Comparison of ENCODE assay signal across 9 mouse cellular contexts in genomic region chr4:129144401-129145367, GRCm38 (mm10). TPM values are rescaled to one million over a fixed set of nuclear protein-coding genes. Genes with fewer than 3 reads are reported as not detected.
A peak's percentile ranks its signal among the peaks of the same experiment; 100 is the strongest.
DNase-seq lines count a peak whose midpoint lies in the region; ATAC-seq lines count a peak whose summit lies in the region.
"Had no signal": no experiment of that assay in that cellular context is flagged by ENCODE, and none has a peak within 500 bp of the region (broad histone marks: within the 10 kb centered on the region; RNA-seq: fewer than 3 reads in every experiment).

No protein-coding gene starts in this region.

- H3K27ac ChIP-seq in heart, embryonic 10.5 days, result peak overlapping the region; percentile 12; the same call in 1 of the 2 replicates
- peak overlapping the region; percentile 80 for H3K27ac ChIP-seq in embryonic facial prominence, embryonic 14.5 days (replicated peaks; ENCODE audit: low read depth, low read length)
- no peak overlapping the region; the same call in 1 of the 2 replicates for H3K27ac ChIP-seq in kidney, embryonic 15.5 days
- H3K27ac ChIP-seq: macrophage had no signal

- ATAC-seq in embryonic facial prominence, embryonic 14.5 days (ENCODE audit: low read depth), result peak; percentile 81
- no peak for ATAC-seq in kidney, embryonic 15.5 days (replicated peaks; ENCODE audit: low FRiP score)
- ATAC-seq in CD4-positive, CD25-positive, alpha-beta regulatory T cell, adult 4 months, result no peak

- peaks cover 47% of the 10 kb centered on the region for H3K4me1 ChIP-seq in heart, embryonic 10.5 days
- H3K4me1 ChIP-seq in embryonic facial prominence, embryonic 14.5 days (ENCODE audit: control insufficient read depth, insufficient read depth, low read length), result peaks cover 25% of the 10 kb centered on the region
- peaks cover 37% of the 10 kb centered on the region for H3K4me1 ChIP-seq in kidney, embryonic 15.5 days

- peaks cover 33% of the 10 kb centered on the region for H3K36me3 ChIP-seq in heart, embryonic 10.5 days
- H3K36me3 ChIP-seq in embryonic facial prominence, embryonic 14.5 days (ENCODE audit: control insufficient read depth, insufficient read depth, low read length), result peaks cover 20% of the 10 kb centered on the region
- peaks cover 12% of the 10 kb centered on the region for H3K36me3 ChIP-seq in kidney, embryonic 15.5 days

- peak; percentile 74 for DNase-seq in heart, embryonic 10.5 days (ENCODE audit: low spot score)
- no peak for DNase-seq in heart, adult 9 months (ENCODE audit: low spot score in 2 of 2)
- peak; percentile 90 for DNase-seq in embryonic facial prominence, embryonic 14.5 days (ENCODE audit: low spot score)
- DNase-seq in left cerebral cortex, adult 18-20 months (ENCODE audit: low spot score in 2 of 2), result peak; percentile 87 to 92
- DNase-seq in right cerebral cortex, postnatal 10 days (ENCODE audit: low spot score in 2 of 2), result peak; percentile 91 to 95
- no peak for DNase-seq in adrenal gland, adult (ENCODE audit: inconsistent age in 2 of 2, low spot score in 1 of 2)

- H3K27me3 ChIP-seq in heart, embryonic 10.5 days (ENCODE audit: insufficient read depth, poor library complexity, severe bottlenecking), result peaks cover 9% of the 10 kb centered on the region
- no peaks in the 10 kb centered on the region for H3K27me3 ChIP-seq in embryonic facial prominence, embryonic 14.5 days (replicated peaks; ENCODE audit: control insufficient read depth, insufficient read depth, low read length)
- H3K27me3 ChIP-seq in kidney, embryonic 15.5 days, result no peaks in the 10 kb centered on the region

- WGBS in heart, embryonic 10.5 days, result 62% methylated on average over 16 of the region's 16 CpGs
- 43% methylated on average over 16 of the region's 16 CpGs for WGBS in embryonic facial prominence, embryonic 14.5 days
- 52% methylated on average over 16 of the region's 16 CpGs for WGBS in kidney, embryonic 15.5 days

- no peak overlapping the region; the same call in 1 of the 2 replicates for H3K9ac ChIP-seq in embryonic facial prominence, embryonic 14.5 days (ENCODE audit: low read depth, low read length)
- no peak overlapping the region for H3K9ac ChIP-seq in kidney, embryonic 15.5 days

- H3K9me3 ChIP-seq in heart, embryonic 10.5 days, result no peaks in the 10 kb centered on the region
- no peaks in the 10 kb centered on the region for H3K9me3 ChIP-seq in embryonic facial prominence, embryonic 14.5 days (ENCODE audit: control insufficient read depth, low read length)
- no peaks in the 10 kb centered on the region for H3K9me3 ChIP-seq in kidney, embryonic 15.5 days (replicated peaks)

- H3K4me2 ChIP-seq in embryonic facial prominence, embryonic 14.5 days (ENCODE audit: low read depth, low read length), result 0 out of 2 replicates have a peak overlapping the region, but pooled peaks have one; percentile 11
- H3K4me2 ChIP-seq in kidney, embryonic 15.5 days, result no peak overlapping the region

- no peak overlapping the region for H3K4me3 ChIP-seq in heart, embryonic 10.5 days
- no peak overlapping the region for H3K4me3 ChIP-seq in embryonic facial prominence, embryonic 14.5 days (ENCODE audit: low read depth, low read length)
- no peak overlapping the region for H3K4me3 ChIP-seq in kidney, embryonic 15.5 days (replicated peaks)

RNA-seq across cellular contexts. Expression of gene Fndc5, which starts 7.9 kb away (rescaled TPM):
- 3.3 and 3.9 TPM in 2 replicates for polyA plus RNA-seq in heart, embryonic 10.5 days (2016; fragmentation: Nextera tagmentation; extraction: Ambion mirVana)
- polyA plus RNA-seq in embryonic facial prominence, embryonic 14.5 days (2014; fragmentation: Nextera tagmentation; extraction: Ambion mirVana), result 28.4 and 29.1 TPM in 2 replicates
- total RNA-seq in left cerebral cortex, adult 18-20 months (2021), result 10 to 100 TPM; 55.0 to 63.3 TPM
- polyA plus RNA-seq in kidney, embryonic 15.5 days (2015; fragmentation: Nextera tagmentation; extraction: Ambion mirVana), result 5.1 and 5.5 TPM in 2 replicates
- under 1 TPM; 0.27 to 0.28 TPM for polyA plus RNA-seq in CD4-positive, CD25-positive, alpha-beta regulatory T cell, adult 4 months (2017; shearing (Covaris generic))
- polyA plus RNA-seq: macrophage had no signal

RNA-seq across cellular contexts. Expression of gene Hpca, which starts 22.8 kb away (rescaled TPM):
- polyA plus RNA-seq in heart, embryonic 10.5 days (2016; fragmentation: Nextera tagmentation; extraction: Ambion mirVana), result 1.4 TPM in 1 of 2 replicates, not detected in the other
- polyA plus RNA-seq in embryonic facial prominence, embryonic 14.5 days (2014; fragmentation: Nextera tagmentation; extraction: Ambion mirVana), result 3.6 and 4.9 TPM in 2 replicates
- total RNA-seq in left cerebral cortex, adult 18-20 months (2021), result 100 to 1,000 TPM; 684 to 738 TPM
- 2.0 and 2.8 TPM in 2 replicates for polyA plus RNA-seq in kidney, embryonic 15.5 days (2015; fragmentation: Nextera tagmentation; extraction: Ambion mirVana)
- polyA plus RNA-seq in CD4-positive, CD25-positive, alpha-beta regulatory T cell, adult 4 months (2017; shearing (Covaris generic)), result not detected
- polyA plus RNA-seq: macrophage had no signal

RNA-seq across cellular contexts. Expression of gene Tmem54, which starts 39.3 kb away (rescaled TPM):
- 1.1 and 5.6 TPM in 2 replicates for polyA plus RNA-seq in heart, embryonic 10.5 days (2016; fragmentation: Nextera tagmentation; extraction: Ambion mirVana)
- polyA plus RNA-seq in embryonic facial prominence, embryonic 14.5 days (2014; fragmentation: Nextera tagmentation; extraction: Ambion mirVana), result 6.9 and 8.4 TPM in 2 replicates
- total RNA-seq in left cerebral cortex, adult 18-20 months (2021), result not detected
- 9.2 TPM in 2 replicates for polyA plus RNA-seq in kidney, embryonic 15.5 days (2015; fragmentation: Nextera tagmentation; extraction: Ambion mirVana)
- not detected for polyA plus RNA-seq in CD4-positive, CD25-positive, alpha-beta regulatory T cell, adult 4 months (2017; shearing (Covaris generic))
- polyA plus RNA-seq: macrophage had no signal

RNA-seq across cellular contexts. Expression of gene S100pbp, which starts 44.8 kb away (rescaled TPM):
- 19.9 and 20.1 TPM in 2 replicates for polyA plus RNA-seq in heart, embryonic 10.5 days (2016; fragmentation: Nextera tagmentation; extraction: Ambion mirVana)
- 12.6 and 15.5 TPM in 2 replicates for polyA plus RNA-seq in embryonic facial prominence, embryonic 14.5 days (2014; fragmentation: Nextera tagmentation; extraction: Ambion mirVana)
- total RNA-seq in left cerebral cortex, adult 18-20 months (2021), result 10 to 100 TPM; 37.1 to 38.3 TPM
- polyA plus RNA-seq in kidney, embryonic 15.5 days (2015; fragmentation: Nextera tagmentation; extraction: Ambion mirVana), result 24.3 and 25.9 TPM in 2 replicates
- 10 to 100 TPM; 20.0 to 26.1 TPM for polyA plus RNA-seq in CD4-positive, CD25-positive, alpha-beta regulatory T cell, adult 4 months (2017; shearing (Covaris generic))

RNA-seq across cellular contexts. Expression of gene Yars, which starts 44.9 kb away (rescaled TPM):
- polyA plus RNA-seq in heart, embryonic 10.5 days (2016; fragmentation: Nextera tagmentation; extraction: Ambion mirVana), result 75.8 and 84.8 TPM in 2 replicates
- polyA plus RNA-seq in embryonic facial prominence, embryonic 14.5 days (2014; fragmentation: Nextera tagmentation; extraction: Ambion mirVana), result 74.9 and 78.3 TPM in 2 replicates
- 100 to 1,000 TPM in 1 of 2 experiments, 10 to 100 TPM in 1; 83.9 to 102 TPM for total RNA-seq in left cerebral cortex, adult 18-20 months (2021)
- 81.3 and 87.4 TPM in 2 replicates for polyA plus RNA-seq in kidney, embryonic 15.5 days (2015; fragmentation: Nextera tagmentation; extraction: Ambion mirVana)
- 10 to 100 TPM; 27.4 to 42.1 TPM for polyA plus RNA-seq in CD4-positive, CD25-positive, alpha-beta regulatory T cell, adult 4 months (2017; shearing (Covaris generic))

Comparison
In these comparisons a context has a peak if more than half of its experiments do, and no peak if none do; other contexts are left out.
1. DNase-seq: peak in heart, embryonic 10.5 days (single experiment), embryonic facial prominence, embryonic 14.5 days (single experiment), left cerebral cortex, adult 18-20 months (2 of 2) and right cerebral cortex, postnatal 10 days (2 of 2); none in heart, adult 9 months (0 of 2) and adrenal gland, adult (0 of 2).